In genomic region chr14:84442528-84443287, GRCm38 (mm10) we compare ENCODE assay signal across 8 mouse cellular contexts. TPM values are rescaled to one million over a fixed set of nuclear protein-coding genes. Genes with fewer than 3 reads are reported as not detected.
DNase-seq lines count a peak whose midpoint lies in the region; ATAC-seq and TF ChIP-seq lines count a peak whose summit lies in the region.

No protein-coding gene starts in this region.

- no peaks in the 10 kb centered on the region; the same call in 1 of the 2 replicates for H3K4me1 ChIP-seq in embryonic facial prominence, embryonic 11.5 days (ENCODE audit: control insufficient read depth, insufficient read depth, low read length)
- peaks cover 4% of the 10 kb centered on the region; the same call in 1 of the 2 replicates for H3K4me1 ChIP-seq in small intestine, adult 2 months (ENCODE audit: control insufficient read depth, insufficient read depth, insufficient read length, low read length)

- peak overlapping the region; percentile 57 for H3K27ac ChIP-seq in embryonic facial prominence, embryonic 11.5 days (replicated peaks; ENCODE audit: low read depth, low read length)
- H3K27ac ChIP-seq in small intestine, adult 2 months (ENCODE audit: insufficient read depth, low read depth, low read length), result no peak overlapping the region

- TF ChIP-seq POLR2A in small intestine, adult 2 months (IDR thresholded peaks at IDR 0.05; ENCODE audit: low read depth, low read length), result no peak

- peaks cover 14% of the 10 kb centered on the region for H3K27me3 ChIP-seq in embryonic facial prominence, embryonic 11.5 days (ENCODE audit: control insufficient read depth, insufficient read depth, low read length)
- H3K27me3 ChIP-seq in small intestine, adult 2 months (ENCODE audit: control insufficient read depth, insufficient read depth, low read length), result peaks cover 26% of the 10 kb centered on the region

- peak overlapping the region; percentile 88 for H3K4me2 ChIP-seq in embryonic facial prominence, embryonic 11.5 days (ENCODE audit: low read depth, low read length)

- no peaks in the 10 kb centered on the region for H3K36me3 ChIP-seq in embryonic facial prominence, embryonic 11.5 days (replicated peaks; ENCODE audit: control insufficient read depth, insufficient read depth, low read depth, low read length)
- no peaks in the 10 kb centered on the region for H3K36me3 ChIP-seq in small intestine, adult 2 months (ENCODE audit: control insufficient read depth, insufficient read depth, low read length)

- DNase-seq in retina, embryonic 14.5 days (ENCODE audit: low spot score), result peak; percentile 57
- DNase-seq in retina, postnatal 1 day, result no peak
- DNase-seq in embryonic facial prominence, embryonic 11.5 days (ENCODE audit: low spot score), result peak; percentile 65
- peak; percentile 18 for DNase-seq in heart, postnatal 36 days
- peak; percentile 19 to 43 for DNase-seq in layer of hippocampus, adult 8-10 months (ENCODE audit: low spot score in 2 of 2)
- DNase-seq in lung, postnatal 4 days, result peak; percentile 14 to 23
- no peak for DNase-seq in ovary, adult 18-20 months (ENCODE audit: low spot score)

- 1% methylated on average over 29 of the region's 30 CpGs for WGBS in embryonic facial prominence, embryonic 11.5 days
- WGBS in small intestine, adult 2 months, result 1% methylated on average over 30 of the region's 30 CpGs

- ATAC-seq in embryonic facial prominence, embryonic 11.5 days (replicated peaks; ENCODE audit: insufficient number of reproducible peaks, low FRiP score, low TSS enrichment, low read depth), result peak; percentile 71

- TF ChIP-seq CTCF in small intestine, adult 2 months (IDR thresholded peaks at IDR 0.05; ENCODE audit: extremely low read depth, insufficient read length, insufficient replicate concordance, low read depth, low read length), result no peak

- H3K4me3 ChIP-seq in embryonic facial prominence, embryonic 11.5 days (ENCODE audit: low read depth, low read length), result peak overlapping the region; percentile 59
- H3K4me3 ChIP-seq in small intestine, adult 2 months (ENCODE audit: low read depth, low read length), result peak overlapping the region; percentile 62

- intact Hi-C loops in heart, postnatal 36 days (cut with DNase I), result loop anchor here (5.0 kb wide), 1 partner anchor 1865 kb away; no protein-coding TSS in a partner anchor

- H3K9me3 ChIP-seq in embryonic facial prominence, embryonic 11.5 days (replicated peaks; ENCODE audit: control insufficient read depth, low read length), result no peaks in the 10 kb centered on the region

- peak overlapping the region; percentile 48 for H3K9ac ChIP-seq in embryonic facial prominence, embryonic 11.5 days (replicated peaks; ENCODE audit: low read length)

RNA-seq across cellular contexts. Expression of gene Pcdh17, which starts 0.7 kb away (rescaled TPM):
- 5.7 and 7.0 TPM in 2 replicates for polyA plus RNA-seq in embryonic facial prominence, embryonic 11.5 days (2014; fragmentation: Nextera tagmentation; extraction: Ambion mirVana)
- total RNA-seq in heart, postnatal 36 days (2021), result 1 to 10 TPM; 3.2 to 3.5 TPM
- total RNA-seq in layer of hippocampus, adult 8-10 months (2022), result 10 to 100 TPM; 37.0 to 43.3 (median 40.7) TPM
- 0.28 and 0.58 TPM in 2 replicates for polyA plus RNA-seq in small intestine, adult 2 months (2012; rRNA removed)

Comparison
In these comparisons a context has a peak if more than half of its experiments do, and no peak if none do; other contexts are left out.
1. DNase-seq: peak in retina, embryonic 14.5 days (single experiment), embryonic facial prominence, embryonic 11.5 days (single experiment), heart, postnatal 36 days (2 of 2), layer of hippocampus, adult 8-10 months (2 of 2) and lung, postnatal 4 days (2 of 2); none in retina, postnatal 1 day (single experiment) and ovary, adult 18-20 months (single experiment).
2. RNA of gene Pcdh17, which starts 0.7 kb away (total RNA-seq): 37.0 to 43.3 TPM in layer of hippocampus, adult 8-10 months; 3.2 to 3.5 TPM in heart, postnatal 36 days; every median in the first group is over 4 times any median in the second.